Mouse (Mus musculus): Measurements from ENCODE around the gene Ckmt2.

Ckmt2 gene

DNA sequence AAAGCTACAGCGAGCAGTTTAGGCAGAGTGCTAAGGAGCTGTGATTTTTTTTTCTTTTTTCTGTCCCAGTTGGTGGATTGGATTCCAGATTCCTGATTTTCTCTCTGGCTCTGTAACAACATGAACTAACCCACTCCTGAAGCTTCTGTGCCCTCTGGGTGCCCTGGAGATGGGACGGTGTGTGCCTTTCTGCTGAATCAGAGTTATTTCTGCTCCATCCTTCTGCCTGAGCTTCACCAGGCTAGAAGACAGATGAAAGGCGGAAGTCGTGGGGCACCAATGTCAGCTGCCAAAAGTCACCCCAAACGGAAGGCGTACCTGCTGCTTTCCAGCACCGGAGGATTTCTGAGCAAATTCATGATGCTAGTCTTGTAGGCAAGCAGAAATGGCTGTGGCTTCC, 2.1 kb downstream of the Ckmt2 start:
- in situ Hi-C loops (cut with MboI, MseI), result no loop called here

GRCm38 (mm10) chr13:91873734-91874329, 2.9 kb downstream of the Ckmt2 start:
- in situ Hi-C loops (cut with MboI, MseI), result no loop called here

- in situ Hi-C loops (cut with MboI, MseI), result no loop called here
Observed at GRCm38 (mm10) chr13:91868577-91868976, 8.1 kb downstream of the Ckmt2 start.

- in situ Hi-C loops (cut with MboI, MseI), result no loop called here
Observed at GRCm38 (mm10) chr13:91858835-91859234, 17.9 kb downstream of the Ckmt2 start.

DNA sequence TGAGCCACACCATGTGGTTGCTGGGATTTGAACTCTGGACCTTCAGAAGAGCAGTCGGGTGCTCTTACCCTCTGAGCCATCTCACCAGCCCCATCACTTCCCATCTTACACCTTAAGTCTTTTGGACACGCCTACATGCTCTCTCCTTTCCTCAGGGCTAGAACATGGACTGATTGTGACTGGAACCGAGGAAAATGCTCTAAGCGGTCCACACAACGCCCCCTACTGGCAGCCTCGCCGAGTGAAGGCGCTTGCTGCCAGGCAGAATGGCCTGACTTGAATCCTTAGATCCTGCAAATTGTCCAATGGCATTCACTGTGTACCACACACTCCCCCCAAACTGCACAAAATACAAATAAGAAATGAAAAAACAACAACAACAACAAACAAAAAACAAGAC, 19.3 kb downstream of the Ckmt2 start:
- in situ Hi-C loops (cut with MboI, MseI), result no loop called here

- in situ Hi-C loops (cut with MboI, MseI), result no loop called here
Observed at GRCm38 (mm10) chr13:91854412-91854811, 22.3 kb downstream of the Ckmt2 start.

DNA sequence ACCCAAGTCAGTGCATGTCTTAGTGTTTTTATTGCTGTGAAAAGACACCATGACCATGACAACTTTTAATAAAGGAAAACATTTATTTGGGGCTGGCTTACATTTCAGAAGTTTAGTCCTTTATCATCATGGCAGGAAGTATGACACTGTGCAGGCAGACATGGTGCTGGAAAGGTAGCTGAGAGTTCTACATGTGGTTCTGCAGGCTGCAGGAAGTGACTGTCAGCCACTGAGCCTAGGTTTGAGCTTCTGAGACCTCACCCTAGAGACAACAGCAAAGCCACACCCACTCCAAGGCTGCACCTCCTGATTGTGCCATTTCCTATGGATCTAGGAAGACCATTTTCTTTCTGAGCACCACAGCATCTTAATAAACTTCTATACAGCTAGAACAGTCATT, 48.8 kb downstream of the Ckmt2 start:
- in situ Hi-C loops (cut with MboI, MseI), result no loop called here

DNA sequence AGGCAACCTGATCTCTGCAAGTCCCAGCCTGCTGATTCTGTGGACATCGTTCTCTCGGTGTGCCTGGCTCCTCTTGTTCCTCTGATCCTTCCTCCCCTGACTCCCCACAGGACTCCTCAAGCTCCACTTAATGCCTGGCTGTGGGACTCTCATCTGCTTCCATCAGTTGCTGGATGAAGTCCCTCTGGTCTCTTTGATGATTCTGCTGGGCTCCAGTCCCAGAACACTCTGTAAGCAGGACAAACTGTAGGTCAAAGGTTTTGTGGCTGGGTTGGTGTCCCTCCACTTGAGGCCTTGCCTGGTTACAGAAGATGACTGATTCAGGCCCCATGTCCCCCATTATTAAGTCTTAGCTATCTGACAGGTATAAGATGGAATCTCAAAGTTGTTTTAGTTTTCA, 50.6 kb downstream of the Ckmt2 start:
- in situ Hi-C loops (cut with MboI, MseI), result no loop called here

DNA sequence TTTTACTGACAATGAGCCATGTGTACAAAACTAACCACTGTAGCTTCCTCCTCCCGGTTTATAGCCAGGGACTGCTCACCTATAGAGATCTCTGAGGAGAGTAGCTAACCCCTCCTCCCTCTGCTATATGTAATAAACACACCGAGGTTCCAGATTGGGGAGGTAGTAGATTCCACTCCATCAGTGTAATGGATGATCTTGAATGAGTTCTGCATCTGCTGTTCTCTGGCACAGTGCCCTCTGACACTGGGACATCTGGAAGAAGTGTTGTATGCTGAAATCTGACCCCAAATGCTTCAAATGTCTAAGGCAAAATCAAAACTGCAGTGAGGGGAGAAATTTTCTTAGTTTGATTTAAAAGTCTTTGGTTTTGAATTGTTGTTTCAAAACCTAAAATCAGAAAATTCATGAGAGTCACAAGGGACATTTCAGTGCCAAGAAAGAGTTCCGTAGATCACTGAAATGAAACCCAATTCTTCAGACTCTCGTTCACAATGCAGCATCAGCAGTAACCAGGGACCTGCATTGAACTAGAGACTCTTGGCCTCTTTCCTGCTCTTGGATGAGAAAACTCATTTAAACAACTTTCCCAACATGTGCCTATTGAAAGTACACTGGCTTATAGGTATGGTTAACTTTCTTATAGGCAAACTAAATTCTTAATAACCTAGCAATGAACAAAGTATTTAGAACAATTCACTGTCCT, 51.7 kb downstream of the Ckmt2 start:
- in situ Hi-C loops (cut with MboI, MseI), result no loop called here

DNA sequence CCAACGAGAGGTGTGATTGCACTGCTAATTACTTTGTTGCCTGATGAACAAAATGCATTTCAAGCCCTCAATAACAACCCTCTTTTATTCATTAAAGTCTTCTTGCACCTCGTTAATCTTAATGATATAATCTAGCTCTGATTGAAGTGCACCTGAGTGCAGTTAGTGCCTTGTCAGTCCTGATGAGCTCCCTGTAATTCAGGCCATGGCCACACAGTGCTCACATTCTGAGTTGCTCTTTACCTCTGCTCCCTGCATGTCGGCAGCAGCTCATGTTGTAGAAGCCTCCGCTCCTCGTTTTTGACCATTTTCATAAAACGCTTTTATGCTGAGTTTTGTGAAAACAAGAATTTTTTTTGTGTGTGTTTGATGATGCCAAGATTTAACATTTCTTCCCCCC, 53.0 kb downstream of the Ckmt2 start:
- in situ Hi-C loops (cut with MboI, MseI), result no loop called here

GRCm38 (mm10) chr13:91814670-91815069, 62.0 kb downstream of the Ckmt2 start:
- in situ Hi-C loops (cut with MboI, MseI), result no loop called here

DNA sequence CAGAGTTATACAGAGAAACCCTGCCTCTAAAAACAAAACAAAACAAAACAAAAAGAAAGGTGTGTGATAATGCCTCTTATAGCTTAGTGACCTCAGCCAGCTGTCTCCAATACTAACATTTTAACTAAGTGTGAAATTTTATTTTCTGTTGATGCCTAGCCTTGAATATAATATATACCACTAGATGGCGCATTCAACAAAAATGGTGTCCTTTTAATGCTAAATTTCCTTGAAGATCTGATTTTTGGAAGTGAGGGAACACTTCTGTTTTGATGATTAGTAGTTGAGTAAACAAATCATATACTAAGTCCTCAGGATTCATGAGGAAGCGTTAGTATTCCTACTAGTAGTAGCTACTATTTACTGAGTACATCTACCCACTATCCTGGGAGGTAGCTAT, 67.2 kb downstream of the Ckmt2 start:
- in situ Hi-C loops (cut with MboI, MseI), result loop anchor here in 1 of 2 experiments (5.0 kb wide), 1 partner anchor 53 kb away; no protein-coding TSS in a partner anchor

DNA sequence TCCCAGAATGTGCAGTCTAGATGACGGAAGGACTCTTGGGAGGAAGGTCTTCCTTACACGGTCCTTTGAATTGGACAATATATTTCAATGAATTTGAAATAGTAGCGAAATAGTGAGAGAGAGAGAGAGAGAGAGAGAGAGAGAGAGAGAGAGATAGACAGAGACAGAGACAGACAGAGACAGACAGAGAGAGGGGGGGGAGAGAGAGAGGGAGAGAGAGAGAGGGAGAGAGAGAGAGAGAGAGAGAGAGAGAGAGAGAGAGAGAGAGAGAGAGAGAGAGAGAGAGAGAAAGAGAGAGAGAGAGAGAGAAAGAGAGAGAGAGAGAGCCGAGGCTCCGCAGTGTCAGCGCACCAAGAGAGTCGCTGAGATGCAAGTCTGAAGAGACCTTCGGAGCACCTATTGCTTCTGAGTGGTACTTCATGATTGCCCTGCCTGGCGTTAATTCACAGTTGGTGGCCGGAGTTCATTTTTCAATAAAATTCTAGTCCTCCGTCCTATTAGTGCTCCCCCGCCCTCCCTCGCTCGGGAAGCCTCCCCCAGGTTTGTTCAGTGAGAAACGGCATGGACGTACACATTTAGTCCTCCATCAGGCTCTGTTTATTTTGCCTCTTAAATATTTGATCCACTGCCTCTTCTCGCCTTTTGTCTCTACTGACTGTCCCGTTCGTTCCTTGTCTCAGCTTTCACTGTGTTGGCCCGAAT, 68.7 kb downstream of the Ckmt2 start:
- in situ Hi-C loops (cut with MboI, MseI), result loop anchor here in 1 of 2 experiments (5.0 kb wide), 1 partner anchor 54 kb away; no protein-coding TSS in a partner anchor

DNA sequence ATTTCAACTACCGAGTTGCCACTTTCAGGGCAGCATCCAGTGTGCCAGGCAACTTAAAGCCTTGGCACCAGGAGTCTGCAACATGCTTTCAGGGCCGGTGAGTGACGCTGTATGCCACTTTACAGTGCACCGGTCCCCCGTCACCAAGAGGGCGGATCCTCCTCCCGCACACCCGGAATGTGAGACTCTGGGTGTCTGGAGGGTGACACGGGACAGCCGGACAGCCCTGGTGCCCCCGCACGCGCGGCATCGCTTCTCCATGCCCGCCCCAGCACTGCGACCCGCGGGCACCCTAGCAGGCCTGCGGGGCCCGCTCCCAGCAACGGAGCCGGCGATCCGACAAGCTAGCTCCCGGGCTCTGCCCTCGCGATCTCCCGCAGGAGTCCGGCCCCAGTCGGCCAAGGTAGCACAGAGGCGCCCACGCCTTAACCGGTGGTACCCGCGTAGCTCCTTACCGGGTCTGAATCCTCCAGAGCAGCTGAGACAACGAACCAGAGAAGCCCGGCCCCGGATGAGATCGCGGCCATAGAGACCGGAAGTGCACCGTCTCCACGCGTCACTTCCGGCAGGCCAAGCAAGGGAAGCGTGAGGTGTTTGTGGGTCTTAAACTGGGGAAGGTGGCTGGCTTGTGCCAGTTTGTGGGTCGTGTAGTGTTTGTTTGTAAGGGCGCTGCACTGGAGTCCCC, 69.4 kb downstream of the Ckmt2 start, which contains the start of gene Zcchc9:
Zcchc9 (minus strand) TSS at position 551 of the 685 bp plus-strand sequence.
- in situ Hi-C loops (cut with MboI, MseI), result loop anchor here in 1 of 2 experiments (5.0 kb wide), 1 partner anchor 55 kb away; no protein-coding TSS in a partner anchor
